Mouse (Mus musculus): ENCODE measurements around the gene Swsap1. TPM values are rescaled to one million over a fixed set of nuclear protein-coding genes. Genes with fewer than 3 reads are reported as not detected.
A peak's percentile ranks its signal among the peaks of the same experiment; 100 is the strongest.

Swsap1 gene
- polyA plus RNA-seq, 1 experiment from 2014 or later = 6.9 TPM

GRCm38 (mm10) chr9:21960558-21961208 lies 5.1 kb downstream of the Swsap1 start:
- peak overlapping the region; percentile 58 for H3K4me3 ChIP-seq
- no peak for DNase-seq (ENCODE audit: low spot score)
- peaks cover 24% of the 10 kb centered on the region for H3K36me3 ChIP-seq
- H3K27ac ChIP-seq = peak overlapping the region; percentile 82; the same call in 1 of the 2 replicates
- peaks cover 46% of the 10 kb centered on the region for H3K27me3 ChIP-seq (ENCODE audit: insufficient read depth, poor library complexity, severe bottlenecking)
- WGBS = 13% methylated on average over 26 of the region's 26 CpGs
- no peaks in the 10 kb centered on the region for H3K9me3 ChIP-seq
- H3K4me1 ChIP-seq = peaks cover 49% of the 10 kb centered on the region

- Histone ChIP-seq H3K4me1 (peaks cover 46% of the 10 kb centered on the region), H3K4me3 (peak overlapping the region; percentile 58), H3K36me3 (peaks cover 24% of the 10 kb centered on the region), H3K27me3 (ENCODE audit: insufficient read depth, poor library complexity, severe bottlenecking) (peaks cover 46% of the 10 kb centered on the region), H3K27ac (peak overlapping the region; percentile 82; the same call in 1 of the 2 replicates), H3K9me3 (no peaks in the 10 kb centered on the region)
- 1% methylated on average over 35 of the region's 35 CpGs for WGBS
- no peak for DNase-seq (ENCODE audit: low spot score)
Observed at GRCm38 (mm10) chr9:21961366-21961980, 5.9 kb downstream of the Swsap1 start.

- DNase-seq (ENCODE audit: low spot score) = no peak
- peaks cover 46% of the 10 kb centered on the region for H3K27me3 ChIP-seq (ENCODE audit: insufficient read depth, poor library complexity, severe bottlenecking)
- peaks cover 24% of the 10 kb centered on the region for H3K36me3 ChIP-seq
- peak overlapping the region; percentile 82 for H3K27ac ChIP-seq
- H3K4me1 ChIP-seq = peaks cover 42% of the 10 kb centered on the region
- under 1% methylated on average over 15 of the region's 15 CpGs for WGBS
- H3K9me3 ChIP-seq = no peaks in the 10 kb centered on the region
- peak overlapping the region; percentile 58 for H3K4me3 ChIP-seq
Observed at GRCm38 (mm10) chr9:21962010-21962409, 6.5 kb downstream of the Swsap1 start.

- Histone ChIP-seq H3K27ac (peak overlapping the region; percentile 82), H3K27me3 (ENCODE audit: insufficient read depth, poor library complexity, severe bottlenecking) (peaks cover 46% of the 10 kb centered on the region), H3K4me1 (peaks cover 42% of the 10 kb centered on the region), H3K36me3 (peaks cover 20% of the 10 kb centered on the region), H3K4me3 (peak overlapping the region; percentile 58), H3K9me3 (no peaks in the 10 kb centered on the region)
- WGBS = 3% methylated on average over 34 of the region's 34 CpGs
- peak; percentile 98 for DNase-seq (ENCODE audit: low spot score)
Observed at GRCm38 (mm10) chr9:21962416-21963059, 7.0 kb downstream of the Swsap1 start.

- no peaks in the 10 kb centered on the region for H3K9me3 ChIP-seq
- H3K27me3 ChIP-seq (ENCODE audit: insufficient read depth, poor library complexity, severe bottlenecking) = peaks cover 46% of the 10 kb centered on the region
Observed at GRCm38 (mm10) chr9:21963417-21963816, 7.9 kb downstream of the Swsap1 start, which contains the start of gene Epor. Gene Epor (minus strand): TSS chr9:21963506.

GRCm38 (mm10) chr9:21968883-21969282 lies 13.3 kb downstream of the Swsap1 start:
- no peak overlapping the region for H3K4me3 ChIP-seq
- no peaks in the 10 kb centered on the region for H3K9me3 ChIP-seq
- no peak overlapping the region for H3K27ac ChIP-seq
- H3K4me1 ChIP-seq = peaks cover 3% of the 10 kb centered on the region; the same call in 1 of the 2 replicates
- H3K27me3 ChIP-seq (ENCODE audit: insufficient read depth, poor library complexity, severe bottlenecking) = peaks cover 6% of the 10 kb centered on the region
- H3K36me3 ChIP-seq = no peaks in the 10 kb centered on the region
- no peak for DNase-seq (ENCODE audit: low spot score)
- WGBS = 61% methylated on average over 6 of the region's 6 CpGs

More at GRCm38 (mm10) chr9:21963417-21963816, 7.9 kb downstream of the Swsap1 start, which contains the start of gene Epor:
- peak within 1 kb of the TSS; percentile 58 for H3K4me3 ChIP-seq
- peak; percentile 96 for DNase-seq (ENCODE audit: low spot score)
- 8% methylated on average over 8 of the region's 8 CpGs for WGBS
- H3K4me1 ChIP-seq = peaks cover 41% of the 10 kb centered on the region
- peaks cover 13% of the 10 kb centered on the region for H3K36me3 ChIP-seq
- H3K27ac ChIP-seq = peak within 1 kb of the TSS; percentile 82

GRCm38 (mm10) chr9:21969304-21969703 lies 13.7 kb downstream of the Swsap1 start:
- DNase-seq (ENCODE audit: low spot score) = no peak
- Histone ChIP-seq H3K27ac (no peak overlapping the region), H3K36me3 (no peaks in the 10 kb centered on the region), H3K4me3 (no peak overlapping the region), H3K9me3 (no peaks in the 10 kb centered on the region), H3K27me3 (ENCODE audit: insufficient read depth, poor library complexity, severe bottlenecking) (peaks cover 6% of the 10 kb centered on the region), H3K4me1 (no peaks in the 10 kb centered on the region)
- 88% methylated on average over 4 of the region's 4 CpGs for WGBS

- WGBS = 83% methylated on average over 10 of the region's 10 CpGs
- Histone ChIP-seq H3K9me3 (no peaks in the 10 kb centered on the region), H3K4me1 (no peaks in the 10 kb centered on the region), H3K27me3 (ENCODE audit: insufficient read depth, poor library complexity, severe bottlenecking) (peaks cover 49% of the 10 kb centered on the region), H3K36me3 (0 out of 2 replicates have a peak, but pooled peaks cover 2% of the 10 kb centered on the region), H3K27ac (no peak overlapping the region), H3K4me3 (no peak overlapping the region)
- DNase-seq (ENCODE audit: low spot score) = no peak
Observed at GRCm38 (mm10) chr9:21976626-21977175, 21.1 kb downstream of the Swsap1 start.

- WGBS = 86% methylated on average over 5 of the region's 5 CpGs
- no peak overlapping the region for H3K4me3 ChIP-seq
- DNase-seq (ENCODE audit: low spot score) = no peak
- no peaks in the 10 kb centered on the region for H3K9me3 ChIP-seq
- peaks cover 55% of the 10 kb centered on the region for H3K27me3 ChIP-seq (ENCODE audit: insufficient read depth, poor library complexity, severe bottlenecking)
- H3K4me1 ChIP-seq = no peaks in the 10 kb centered on the region
- H3K27ac ChIP-seq = no peak overlapping the region
- 0 out of 2 replicates have a peak, but pooled peaks cover 2% of the 10 kb centered on the region for H3K36me3 ChIP-seq
Observed at GRCm38 (mm10) chr9:21977331-21977730, 21.8 kb downstream of the Swsap1 start.

GRCm38 (mm10) chr9:21977972-21978371 lies 22.4 kb downstream of the Swsap1 start:
- no peaks in the 10 kb centered on the region for H3K9me3 ChIP-seq
- no peaks in the 10 kb centered on the region for H3K4me1 ChIP-seq
- H3K27ac ChIP-seq = no peak overlapping the region
- DNase-seq (ENCODE audit: low spot score) = no peak
- H3K4me3 ChIP-seq = no peak overlapping the region
- peaks cover 61% of the 10 kb centered on the region for H3K27me3 ChIP-seq (ENCODE audit: insufficient read depth, poor library complexity, severe bottlenecking)
- 0 out of 2 replicates have a peak, but pooled peaks cover 2% of the 10 kb centered on the region for H3K36me3 ChIP-seq
- WGBS = 17% methylated on average over 2 of the region's 2 CpGs

- Histone ChIP-seq H3K9me3 (no peaks in the 10 kb centered on the region), H3K27me3 (ENCODE audit: insufficient read depth, poor library complexity, severe bottlenecking) (peaks cover 67% of the 10 kb centered on the region), H3K4me3 (no peak overlapping the region), H3K4me1 (no peaks in the 10 kb centered on the region), H3K36me3 (0 out of 2 replicates have a peak, but pooled peaks cover 2% of the 10 kb centered on the region), H3K27ac (no peak overlapping the region)
- DNase-seq (ENCODE audit: low spot score) = no peak
- 80% methylated on average over 4 of the region's 4 CpGs for WGBS
Observed at GRCm38 (mm10) chr9:21978398-21979128, 23.0 kb downstream of the Swsap1 start.

GRCm38 (mm10) chr9:21983911-21984310 lies 28.4 kb downstream of the Swsap1 start:
- WGBS = 14% methylated on average over 3 of the region's 3 CpGs
- no peak overlapping the region for H3K27ac ChIP-seq
- 0 out of 2 replicates have a peak, but pooled peaks cover 2% of the 10 kb centered on the region for H3K36me3 ChIP-seq
- peaks cover 7% of the 10 kb centered on the region for H3K4me1 ChIP-seq
- H3K27me3 ChIP-seq (ENCODE audit: insufficient read depth, poor library complexity, severe bottlenecking) = peaks cover 100% of the 10 kb centered on the region
- H3K9me3 ChIP-seq = no peaks in the 10 kb centered on the region
- H3K4me3 ChIP-seq = no peak overlapping the region
- DNase-seq (ENCODE audit: low spot score) = no peak

Data from heart, embryonic 10.5 days (tissue).